Mouse (Mus musculus): ENCODE data around the gene Klhl29. TPM values are rescaled to one million over a fixed set of nuclear protein-coding genes. Genes with fewer than 3 reads are reported as not detected.

Klhl29 gene
- total and polyA plus RNA-seq, 2 experiments from 2014 or later, result 3.0 to 16.7 TPM

DNA sequence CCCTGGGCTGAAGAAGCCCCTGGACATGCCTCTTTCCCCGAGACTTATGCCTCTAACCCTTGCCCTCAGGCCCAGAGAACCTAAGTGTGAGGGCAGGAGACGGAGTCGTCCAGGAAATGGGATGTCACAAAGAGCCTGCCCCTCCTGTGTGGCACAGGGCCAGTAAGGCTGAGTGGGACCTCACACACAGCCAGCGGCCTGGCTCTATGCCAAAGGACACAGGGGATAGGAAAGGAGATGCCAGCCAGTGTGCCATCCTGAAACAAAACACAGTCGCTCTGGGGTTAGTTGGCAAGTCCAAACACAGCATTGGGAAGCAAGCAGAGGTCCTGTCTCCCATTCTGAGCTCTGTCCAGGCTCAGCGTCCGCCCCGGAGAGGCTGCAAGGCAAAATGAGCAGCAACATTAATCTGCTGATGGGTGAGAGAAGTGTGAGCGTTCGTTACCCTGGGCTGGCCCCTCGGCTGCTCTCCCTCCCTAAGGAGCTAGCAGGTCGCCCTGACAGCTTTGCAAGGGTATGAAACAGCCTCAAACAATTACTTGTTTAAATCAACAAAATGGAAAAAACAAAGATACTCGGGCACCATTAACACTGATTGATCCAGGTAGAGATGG lies 274.0 kb downstream of the Klhl29 start:
- DNase-seq (ENCODE audit: low spot score), result peak; percentile 71
- Histone ChIP-seq H3K9me3 (ENCODE audit: low read length) (no peaks in the 10 kb centered on the region), H3K4me1 (ENCODE audit: insufficient read depth, low read length) (peaks cover 3% of the 10 kb centered on the region; the same call in 1 of the 2 replicates), H3K4me3 (ENCODE audit: low read length) (no peak overlapping the region), H3K4me2 (ENCODE audit: low read depth, low read length) (no peak overlapping the region), H3K9ac (replicated peaks; ENCODE audit: low read length) (no peak overlapping the region), H3K27me3 (ENCODE audit: insufficient read depth, low read length) (no peaks in the 10 kb centered on the region), H3K36me3 (ENCODE audit: insufficient read depth, low read length) (0 out of 2 replicates have a peak, but pooled peaks cover 4% of the 10 kb centered on the region), H3K27ac (no peak overlapping the region)
- 40% methylated on average over 13 of the region's 13 CpGs for WGBS
- ATAC-seq, result peak; percentile 44; the same call in 1 of the 2 replicates
- TF ChIP-seq CTCF (IDR thresholded peaks at IDR 0.05; ENCODE audit: low read depth), result no peak

DNA sequence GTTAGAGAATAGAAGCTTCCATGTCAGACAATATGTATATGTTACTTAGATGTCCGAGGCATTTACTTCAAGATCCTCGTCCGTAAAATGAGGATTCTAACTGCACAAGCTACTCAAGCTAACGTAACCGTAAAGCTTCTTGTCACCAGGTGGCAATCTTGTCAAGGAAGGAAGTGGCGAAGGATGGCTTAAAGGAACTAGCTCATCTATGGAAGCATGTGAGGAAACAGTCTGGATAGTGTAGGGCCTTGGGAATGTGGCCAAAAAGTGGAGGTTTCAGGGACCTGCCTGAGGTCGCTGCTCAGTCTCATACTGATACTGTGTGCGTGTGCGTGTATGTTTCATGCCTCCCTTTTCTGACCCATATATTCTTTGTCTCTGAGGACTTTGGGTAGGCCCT lies 275.9 kb downstream of the Klhl29 start:
- WGBS, result 78% methylated on average over 9 of the region's 9 CpGs
- no peaks in the 10 kb centered on the region for H3K27me3 ChIP-seq (ENCODE audit: insufficient read depth, low read length)
- peak; percentile 62 for TF ChIP-seq CTCF (IDR thresholded peaks at IDR 0.05; ENCODE audit: low read depth)
- no peaks in the 10 kb centered on the region for H3K9me3 ChIP-seq (ENCODE audit: low read length)
- no peak overlapping the region for H3K9ac ChIP-seq (replicated peaks; ENCODE audit: low read length)
- H3K4me3 ChIP-seq (ENCODE audit: low read length), result no peak overlapping the region
- no peak overlapping the region for H3K4me2 ChIP-seq (ENCODE audit: low read depth, low read length)
- no peak overlapping the region for H3K27ac ChIP-seq
- peaks cover 4% of the 10 kb centered on the region; the same call in 1 of the 2 replicates for H3K36me3 ChIP-seq (ENCODE audit: insufficient read depth, low read length)
- H3K4me1 ChIP-seq (ENCODE audit: insufficient read depth, low read length), result peaks cover 3% of the 10 kb centered on the region; the same call in 1 of the 2 replicates
- ATAC-seq (peak; percentile 33; the same call in 1 of the 2 replicates), DNase-seq (ENCODE audit: low spot score) (peak; percentile 71)

DNA sequence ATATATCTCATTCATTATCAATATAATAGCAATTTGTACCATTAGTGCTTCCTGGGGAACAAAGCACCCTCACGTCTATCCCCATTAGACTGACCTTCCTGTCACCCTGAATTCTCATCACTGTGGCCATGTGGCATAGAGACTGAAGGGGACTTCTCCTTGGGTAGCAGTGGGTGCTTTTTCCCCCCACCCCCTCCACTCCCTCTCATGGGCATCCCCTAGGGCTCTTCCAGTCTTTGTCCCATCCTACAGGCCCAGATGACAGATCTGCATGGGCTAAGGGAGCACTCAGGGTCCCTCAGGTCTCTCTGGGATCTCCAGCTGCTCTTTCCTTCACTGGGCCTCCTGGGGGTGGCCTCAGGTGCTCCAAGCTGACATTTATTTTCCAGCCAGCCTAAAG lies 286.8 kb downstream of the Klhl29 start:
- no peak for DNase-seq (ENCODE audit: low spot score)
- H3K9me3 ChIP-seq (ENCODE audit: low read length), result no peaks in the 10 kb centered on the region
- no peak overlapping the region for H3K4me2 ChIP-seq (ENCODE audit: low read depth, low read length)
- TF ChIP-seq CTCF (IDR thresholded peaks at IDR 0.05; ENCODE audit: low read depth), result no peak
- H3K4me1 ChIP-seq (ENCODE audit: insufficient read depth, low read length), result peaks cover 12% of the 10 kb centered on the region
- no peaks in the 10 kb centered on the region for H3K27me3 ChIP-seq (ENCODE audit: insufficient read depth, low read length)
- no peak overlapping the region for H3K4me3 ChIP-seq (ENCODE audit: low read length)
- H3K27ac ChIP-seq, result peak overlapping the region; percentile 41
- 24% methylated on average over 1 of the region's 1 CpGs for WGBS
- ATAC-seq, result 0 out of 2 replicates have a peak, but pooled peaks have one; percentile 12
- peaks cover 27% of the 10 kb centered on the region; the same call in 1 of the 2 replicates for H3K36me3 ChIP-seq (ENCODE audit: insufficient read depth, low read length)
- H3K9ac ChIP-seq (replicated peaks; ENCODE audit: low read length), result 0 out of 2 replicates have a peak overlapping the region, but pooled peaks have one; percentile 24

DNA sequence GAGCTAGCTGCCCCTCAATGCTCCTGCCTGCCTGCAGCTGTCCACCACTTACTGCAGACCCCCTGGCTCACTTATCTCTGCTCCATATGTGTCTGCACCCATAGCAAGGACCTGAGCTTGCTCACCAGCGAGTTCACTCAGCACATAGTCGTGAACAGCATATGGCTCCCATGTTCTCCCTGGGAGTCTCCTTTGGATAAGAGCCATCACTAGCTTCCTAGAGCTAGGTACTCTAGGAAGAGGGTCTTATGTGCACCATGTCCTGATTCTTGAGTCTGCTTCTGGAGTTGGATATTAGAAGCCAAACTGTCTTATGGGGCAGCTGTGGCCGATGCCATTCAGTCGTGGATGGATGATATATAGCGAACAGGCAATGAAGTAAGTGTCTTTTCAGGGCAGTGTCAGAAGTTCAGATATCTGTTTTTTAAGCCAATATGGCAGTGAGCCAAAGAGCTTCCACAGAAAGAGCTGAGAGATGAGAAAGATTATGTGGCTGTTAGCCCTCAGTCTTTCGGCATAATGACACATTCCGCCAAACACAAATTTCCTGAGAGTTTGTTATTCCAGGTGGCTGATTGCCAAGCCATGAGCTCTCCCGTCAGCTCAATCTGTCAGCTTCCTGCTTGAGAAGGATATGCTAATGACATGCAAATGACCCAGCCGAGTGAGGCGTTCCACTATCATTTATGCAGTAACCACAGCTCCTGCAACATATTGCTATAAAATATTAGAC lies 287.5 kb downstream of the Klhl29 start:
- Histone ChIP-seq H3K9me3 (ENCODE audit: low read length) (no peaks in the 10 kb centered on the region), H3K36me3 (ENCODE audit: insufficient read depth, low read length) (peaks cover 33% of the 10 kb centered on the region), H3K4me2 (ENCODE audit: low read depth, low read length) (peak overlapping the region; percentile 23; the same call in 1 of the 2 replicates), H3K27ac (0 out of 2 replicates have a peak overlapping the region, but pooled peaks have one; percentile 26), H3K4me1 (ENCODE audit: insufficient read depth, low read length) (peaks cover 12% of the 10 kb centered on the region), H3K4me3 (ENCODE audit: low read length) (no peak overlapping the region), H3K27me3 (ENCODE audit: insufficient read depth, low read length) (no peaks in the 10 kb centered on the region), H3K9ac (replicated peaks; ENCODE audit: low read length) (no peak overlapping the region)
- peak; percentile 64 for ATAC-seq
- 15% methylated on average over 10 of the region's 10 CpGs for WGBS
- peak; percentile 89 for DNase-seq (ENCODE audit: low spot score)
- no peak for TF ChIP-seq CTCF (IDR thresholded peaks at IDR 0.05; ENCODE audit: low read depth)

DNA sequence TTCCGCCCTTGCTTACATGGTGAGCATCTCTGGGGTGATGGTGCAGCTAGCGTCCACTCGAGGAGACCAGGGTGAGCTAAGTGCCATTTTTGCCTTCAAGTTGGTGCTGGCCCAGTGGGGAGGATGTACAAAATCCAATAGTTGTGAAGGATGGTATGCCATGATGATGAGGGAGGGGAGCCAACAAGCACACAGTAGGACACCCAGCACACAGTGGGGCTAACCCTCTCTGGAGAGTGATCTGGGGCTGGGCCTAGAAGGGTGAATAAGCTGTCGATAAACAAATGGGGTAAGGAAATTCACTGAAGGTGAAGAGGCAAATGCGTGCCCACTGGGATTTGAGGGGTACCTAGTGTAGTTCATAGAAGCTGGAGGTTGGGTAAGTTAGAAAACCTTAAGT lies 290.8 kb downstream of the Klhl29 start:
- ATAC-seq (no peak), DNase-seq (ENCODE audit: low spot score) (no peak)
- Histone ChIP-seq H3K9me3 (ENCODE audit: low read length) (no peaks in the 10 kb centered on the region), H3K4me1 (ENCODE audit: insufficient read depth, low read length) (peaks cover 12% of the 10 kb centered on the region), H3K36me3 (ENCODE audit: insufficient read depth, low read length) (peaks cover 29% of the 10 kb centered on the region), H3K27ac (no peak overlapping the region), H3K4me2 (ENCODE audit: low read depth, low read length) (no peak overlapping the region), H3K27me3 (ENCODE audit: insufficient read depth, low read length) (no peaks in the 10 kb centered on the region), H3K4me3 (ENCODE audit: low read length) (no peak overlapping the region), H3K9ac (replicated peaks; ENCODE audit: low read length) (no peak overlapping the region)
- no peak for TF ChIP-seq CTCF (IDR thresholded peaks at IDR 0.05; ENCODE audit: low read depth)
- 96% methylated on average over 5 of the region's 5 CpGs for WGBS

DNA sequence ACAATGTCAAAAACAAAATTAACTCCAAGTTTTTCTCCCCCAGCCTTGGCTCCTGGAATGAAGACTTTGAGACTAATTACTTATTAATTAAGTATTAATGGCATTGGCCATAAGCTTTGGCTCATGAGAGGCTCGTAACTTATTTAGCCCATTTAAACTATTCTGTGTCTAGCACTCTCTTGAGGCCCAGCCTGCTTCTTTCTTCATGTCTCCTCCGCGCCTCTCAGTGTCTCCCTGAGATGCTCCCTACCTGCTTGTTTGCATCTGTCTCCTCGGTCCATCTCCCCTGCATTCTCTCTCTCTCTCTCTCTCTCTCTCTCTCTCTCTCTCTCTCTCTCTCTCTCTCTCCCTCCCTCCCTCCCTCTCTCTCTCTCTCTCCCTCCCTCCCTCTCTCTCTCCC lies 294.0 kb downstream of the Klhl29 start:
- Histone ChIP-seq H3K4me2 (ENCODE audit: low read depth, low read length) (no peak overlapping the region), H3K9me3 (ENCODE audit: low read length) (no peaks in the 10 kb centered on the region), H3K27me3 (ENCODE audit: insufficient read depth, low read length) (no peaks in the 10 kb centered on the region), H3K36me3 (ENCODE audit: insufficient read depth, low read length) (peaks cover 29% of the 10 kb centered on the region), H3K27ac (no peak overlapping the region), H3K4me1 (ENCODE audit: insufficient read depth, low read length) (no peaks in the 10 kb centered on the region), H3K4me3 (ENCODE audit: low read length) (no peak overlapping the region), H3K9ac (replicated peaks; ENCODE audit: low read length) (no peak overlapping the region)
- WGBS, result 78% methylated on average over 4 of the region's 4 CpGs
- no peak for DNase-seq (ENCODE audit: low spot score)
- no peak for TF ChIP-seq CTCF (IDR thresholded peaks at IDR 0.05; ENCODE audit: low read depth)
- no peak for ATAC-seq

Data from hindbrain, postnatal 0 days (tissue).